Mouse (Mus musculus) hindbrain, embryonic 16.5 days (tissue): Measurements from ENCODE around the gene Eef2kmt. TPM values are rescaled to one million over a fixed set of nuclear protein-coding genes. Genes with fewer than 3 reads are reported as not detected.
A peak's percentile ranks its signal among the peaks of the same experiment; 100 is the strongest.

Experiments used
- ATAC-seq: fragments of 200-750 bp; cut with Nextera tagmentation; 2 replicates; pipeline ENCODE4 v1.8.0; 2017; ENCODE audit warnings: moderate TSS enrichment, moderate library complexity
- H3K27ac ChIP-seq: fragments of 300-500 bp; sonication (generic); 2 replicates; pipeline ENCODE4 v1.5.1; 2014; ENCODE audit warnings: low read depth, mild to moderate bottlenecking, control low read depth, low read length, moderate library complexity
- H3K27me3 ChIP-seq: fragments of 300-500 bp; sonication (generic); replicated peaks from 2 replicates; pipeline ENCODE4 v1.6.1; 2014; ENCODE audit warnings: low read length; ENCODE audit not compliant: control insufficient read depth, insufficient read depth
- H3K36me3 ChIP-seq: fragments of 300-500 bp; sonication (generic); 2 replicates; pipeline ENCODE4 v1.6.1; 2014; ENCODE audit warnings: mild to moderate bottlenecking, low read length, moderate library complexity, mixed read lengths; ENCODE audit not compliant: control insufficient read depth, insufficient read depth
- H3K4me1 ChIP-seq: fragments of 300-500 bp; sonication (generic); 2 replicates; pipeline ENCODE4 v1.6.1; 2014; ENCODE audit warnings: low read depth, low read length; ENCODE audit not compliant: control insufficient read depth, insufficient read depth
- H3K4me2 ChIP-seq: fragments of 300-500 bp; sonication (generic); 2 replicates; pipeline ENCODE4 v1.6.1; 2014; ENCODE audit warnings: mild to moderate bottlenecking, low read length, control low read depth, moderate library complexity
- H3K4me3 ChIP-seq: fragments of 300-500 bp; sonication (generic); 2 replicates; pipeline ENCODE4 v1.5.1; 2014; ENCODE audit warnings: mild to moderate bottlenecking, low read length, control low read depth, moderate library complexity
- H3K9ac ChIP-seq: fragments of 300-500 bp; sonication (generic); 2 replicates; pipeline ENCODE4 v1.6.1; 2014; ENCODE audit warnings: low read depth, mild to moderate bottlenecking, control low read depth, low read length, moderate library complexity
- H3K9me3 ChIP-seq: fragments of 300-500 bp; sonication (generic); 2 replicates; pipeline ENCODE4 v1.6.1; 2014; ENCODE audit warnings: mild to moderate bottlenecking, low read length, moderate library complexity; ENCODE audit not compliant: control insufficient read depth
- WGBS: fragments of 180-500 bp; shearing (Covaris S2); extraction: QIAGEN DNeasy Blood & Tissue Kit; methylation state at CpG from one replicate; pipeline ENCODE4 v1.1.7; 2014; 5-methylcytosine and 5-hydroxymethylcytosine counted together
- polyA plus RNA-seq: library from polyadenylated mRNA; unstranded; fragments of >200 nt; fragmentation: Nextera tagmentation; extraction: Ambion mirVana; gene quantifications from 2 replicates; pipeline ENCODE4 v1.2.1, GENCODE M21; 2015

Gene Eef2kmt
- polyA plus RNA-seq, 1 experiment from 2014 or later = 9.4 TPM

GRCm38 (mm10) chr16:5212150-5212549, 43.6 kb downstream of the Eef2kmt start:
- Histone ChIP-seq H3K4me2 (no peak overlapping the region), H3K27ac (no peak overlapping the region), H3K36me3 (no peaks in the 10 kb centered on the region), H3K9me3 (no peaks in the 10 kb centered on the region), H3K4me3 (no peak overlapping the region), H3K9ac (no peak overlapping the region), H3K27me3 (no peaks in the 10 kb centered on the region; the same call in 1 of the 2 replicates), H3K4me1 (no peaks in the 10 kb centered on the region)
- ATAC-seq = no peak
- WGBS = 79% methylated on average over 3 of the region's 3 CpGs

DNA sequence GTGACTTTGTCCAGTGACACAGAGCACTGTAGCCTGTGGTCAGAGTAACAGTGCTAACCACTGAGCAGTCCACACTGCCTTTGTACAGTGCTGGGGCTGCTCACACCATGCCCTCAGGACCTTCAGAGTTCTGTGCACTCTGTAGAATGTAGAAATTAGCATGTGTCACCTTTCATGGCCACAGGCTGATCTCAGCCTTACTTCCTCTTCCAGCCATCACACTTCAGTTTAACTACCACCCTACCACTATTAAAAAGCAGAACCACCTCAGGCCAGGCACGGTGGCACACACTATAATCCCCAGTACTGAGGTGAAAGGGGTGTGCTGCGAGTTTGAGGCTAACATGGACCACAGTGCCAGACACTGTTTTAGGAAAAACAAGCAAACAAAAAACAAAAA, 45.4 kb downstream of the Eef2kmt start:
- no peaks in the 10 kb centered on the region for H3K36me3 ChIP-seq
- H3K27ac ChIP-seq = no peak overlapping the region
- ATAC-seq = no peak
- no peaks in the 10 kb centered on the region for H3K4me1 ChIP-seq
- H3K9me3 ChIP-seq = no peaks in the 10 kb centered on the region
- no peak overlapping the region for H3K4me3 ChIP-seq
- H3K9ac ChIP-seq = no peak overlapping the region
- no peaks in the 10 kb centered on the region; the same call in 1 of the 2 replicates for H3K27me3 ChIP-seq
- no peak overlapping the region for H3K4me2 ChIP-seq
- WGBS = 77% methylated on average over 2 of the region's 2 CpGs

- WGBS = 76% methylated on average over 5 of the region's 5 CpGs
- H3K4me3 ChIP-seq = no peak overlapping the region
- no peaks in the 10 kb centered on the region for H3K9me3 ChIP-seq
- peaks cover 2% of the 10 kb centered on the region for H3K4me1 ChIP-seq
- no peak overlapping the region for H3K9ac ChIP-seq
- H3K36me3 ChIP-seq = no peaks in the 10 kb centered on the region
- H3K27ac ChIP-seq = no peak overlapping the region
- no peaks in the 10 kb centered on the region for H3K27me3 ChIP-seq
- ATAC-seq = no peak
- H3K4me2 ChIP-seq = no peak overlapping the region
Measured at GRCm38 (mm10) chr16:5206051-5206450, 49.7 kb downstream of the Eef2kmt start.

GRCm38 (mm10) chr16:5205431-5205970, 50.3 kb downstream of the Eef2kmt start:
- Histone ChIP-seq H3K27ac (no peak overlapping the region), H3K4me1 (peaks cover 2% of the 10 kb centered on the region), H3K36me3 (0 out of 2 replicates have a peak, but pooled peaks cover 2% of the 10 kb centered on the region), H3K9me3 (no peaks in the 10 kb centered on the region), H3K27me3 (no peaks in the 10 kb centered on the region), H3K4me3 (no peak overlapping the region), H3K4me2 (no peak overlapping the region), H3K9ac (no peak overlapping the region)
- 88% methylated on average over 5 of the region's 5 CpGs for WGBS
- no peak for ATAC-seq

DNA sequence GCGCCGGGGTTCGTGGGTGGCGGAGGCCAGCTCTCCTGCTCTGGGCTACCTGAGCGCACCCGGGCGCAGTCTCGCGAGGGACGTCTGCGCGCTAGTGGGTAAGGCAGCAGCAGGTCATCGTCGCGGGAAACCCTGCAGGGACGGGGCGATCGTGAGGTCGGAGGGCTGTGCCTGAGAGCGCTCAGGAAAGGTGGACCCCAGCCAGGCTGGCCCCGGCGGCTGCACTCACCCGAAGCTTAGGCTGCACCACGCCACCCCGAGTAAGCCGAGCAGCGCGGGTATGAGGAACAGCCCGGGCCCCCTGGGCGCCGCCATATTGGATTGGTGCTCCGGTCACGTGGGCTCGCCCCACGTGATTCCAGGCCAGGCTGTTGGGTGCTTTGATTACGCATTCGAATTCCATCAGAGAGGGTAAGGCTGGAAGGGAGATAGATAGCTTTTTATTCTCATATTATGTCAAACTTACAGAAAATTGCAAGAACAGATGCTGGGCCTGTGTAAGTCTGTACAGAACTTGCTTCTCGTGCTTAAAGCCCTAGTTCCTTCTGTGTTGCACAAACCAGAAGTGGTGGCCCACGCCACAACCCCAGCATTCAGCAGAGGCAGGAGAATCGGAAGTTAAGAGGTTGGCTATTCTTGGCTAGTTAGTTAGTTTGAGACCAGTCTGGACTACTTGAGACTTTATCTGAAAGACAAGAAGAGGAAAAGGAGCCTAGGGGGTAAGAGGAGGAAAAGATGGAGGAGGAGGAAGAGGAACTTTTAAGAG, 51.9 kb downstream of the Eef2kmt start, which contains the start of gene Nagpa:
Gene Nagpa (minus strand): TSS at position 345 of the 766 bp plus-strand sequence.
- H3K27ac ChIP-seq = no peak within 1 kb of the TSS
- H3K9ac ChIP-seq = peak within 1 kb of the TSS; percentile 76
- H3K9me3 ChIP-seq = no peaks in the 10 kb centered on the region
- peaks cover 5% of the 10 kb centered on the region; the same call in 1 of the 2 replicates for H3K36me3 ChIP-seq
- peak within 1 kb of the TSS; percentile 87 for H3K4me3 ChIP-seq
- H3K4me1 ChIP-seq = peaks cover 2% of the 10 kb centered on the region
- no peaks in the 10 kb centered on the region for H3K27me3 ChIP-seq
- WGBS = 5% methylated on average over 34 of the region's 40 CpGs
- peak within 1 kb of the TSS; percentile 97 for H3K4me2 ChIP-seq
- peak; percentile 94 for ATAC-seq

DNA sequence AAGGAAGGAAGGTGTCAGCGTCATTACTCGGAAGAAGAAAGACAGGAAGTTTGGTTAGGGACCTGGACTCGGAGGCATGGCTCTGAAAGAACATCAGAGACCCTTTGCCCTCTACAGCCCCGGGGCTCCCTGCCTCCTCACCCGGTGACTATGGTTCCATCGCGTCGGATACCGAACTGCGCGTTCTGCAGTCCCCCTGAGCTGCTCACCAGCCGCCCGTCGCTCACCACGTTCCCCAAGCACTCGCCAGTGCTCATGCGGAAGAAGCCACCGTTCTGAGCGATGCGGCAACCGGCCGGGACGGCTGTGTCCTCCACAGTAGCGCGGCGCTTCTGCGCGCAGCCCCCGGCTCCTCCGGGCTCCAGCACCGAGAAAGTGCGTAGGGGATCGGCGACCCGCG, 52.6 kb downstream of the Eef2kmt start:
- Histone ChIP-seq H3K4me2 (peak overlapping the region; percentile 97), H3K27ac (no peak overlapping the region), H3K36me3 (peaks cover 5% of the 10 kb centered on the region; the same call in 1 of the 2 replicates), H3K4me3 (peak overlapping the region; percentile 87), H3K9ac (peak overlapping the region; percentile 76), H3K9me3 (no peaks in the 10 kb centered on the region), H3K4me1 (peaks cover 2% of the 10 kb centered on the region), H3K27me3 (no peaks in the 10 kb centered on the region)
- ATAC-seq = peak; percentile 58; the same call in 1 of the 2 replicates
- WGBS = 2% methylated on average over 36 of the region's 36 CpGs

GRCm38 (mm10) chr16:5202681-5203080, 53.1 kb downstream of the Eef2kmt start:
- no peak for ATAC-seq
- Histone ChIP-seq H3K9me3 (no peaks in the 10 kb centered on the region), H3K27me3 (no peaks in the 10 kb centered on the region), H3K9ac (no peak overlapping the region), H3K4me1 (peaks cover 2% of the 10 kb centered on the region), H3K27ac (no peak overlapping the region), H3K36me3 (peaks cover 5% of the 10 kb centered on the region; the same call in 1 of the 2 replicates), H3K4me3 (peak overlapping the region; percentile 87), H3K4me2 (peak overlapping the region; percentile 97)
- WGBS = 8% methylated on average over 4 of the region's 4 CpGs

GRCm38 (mm10) chr16:5195080-5195479, 60.7 kb downstream of the Eef2kmt start:
- Histone ChIP-seq H3K9ac (no peak overlapping the region), H3K4me1 (no peaks in the 10 kb centered on the region), H3K36me3 (peaks cover 3% of the 10 kb centered on the region; the same call in 1 of the 2 replicates), H3K4me3 (no peak overlapping the region), H3K27ac (no peak overlapping the region), H3K27me3 (no peaks in the 10 kb centered on the region), H3K4me2 (no peak overlapping the region), H3K9me3 (no peaks in the 10 kb centered on the region)
- 20% methylated on average over 6 of the region's 6 CpGs for WGBS
- ATAC-seq = no peak
